In the genomic region with DNA sequence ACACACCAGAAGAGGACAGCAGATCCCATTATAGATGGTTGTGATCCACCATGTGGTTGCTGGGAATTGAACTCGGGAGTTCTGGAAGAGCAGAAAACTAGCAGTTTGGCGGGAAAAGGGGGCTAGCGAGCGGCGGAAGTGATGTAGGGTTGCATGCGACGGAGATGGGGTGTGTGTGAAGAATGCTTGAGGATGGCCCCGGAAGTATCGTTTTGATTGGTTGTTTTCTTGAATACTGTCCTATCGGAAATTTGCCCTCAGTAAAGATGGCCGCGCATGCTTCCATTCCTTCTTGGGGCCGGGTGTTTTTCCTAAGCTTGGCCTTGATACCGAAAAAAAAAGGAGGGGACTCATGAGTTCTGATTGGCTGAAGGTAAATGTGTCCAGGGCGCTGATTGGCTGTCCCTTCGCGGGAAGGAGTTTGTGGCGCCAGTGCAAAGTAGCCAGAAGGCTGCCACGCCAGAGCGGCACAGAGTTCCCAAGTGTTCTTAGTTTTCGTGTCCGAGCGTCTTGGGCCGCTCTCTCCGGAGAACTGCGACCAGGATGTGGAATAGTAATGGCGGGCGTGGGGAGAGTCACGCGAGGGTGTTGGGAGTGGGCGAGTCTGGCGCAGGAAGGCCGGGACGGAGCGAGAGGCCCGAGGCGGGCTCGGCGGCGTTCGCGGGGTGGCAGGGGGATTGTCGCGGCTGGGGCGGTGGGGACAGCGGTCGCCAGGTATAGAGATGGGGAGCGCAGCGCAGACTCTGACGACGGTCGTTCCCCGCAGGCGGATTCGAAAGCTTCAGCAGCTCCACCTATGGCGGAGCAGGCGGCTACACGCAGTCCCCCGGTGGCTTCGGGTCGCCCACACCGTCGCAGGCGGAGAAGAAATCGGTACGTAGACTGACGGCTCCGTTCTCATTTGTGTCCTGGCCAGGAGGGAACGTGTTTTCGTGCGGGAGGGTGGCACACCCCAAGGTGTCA, we compare ENCODE assay signal across 1 mouse cellular context.
TF ChIP-seq lines count a peak whose summit lies in the region.

A gene (plus strand): TSS at position 419 of the 963 bp plus-strand sequence.

TF ChIP-seq in MEL, 35 proteins besides CTCF, POLR2A, EP300 and RAD21 (continued from another document):
- TF ChIP-seq ETS1 (IDR thresholded peaks at IDR 0.05; ENCODE audit: low read depth, low read length) (peak; percentile 27; the same call in 1 of the 2 replicates), NELFE (IDR thresholded peaks at IDR 0.05; ENCODE audit: low read depth, low read length) (peak; percentile 81), TCF12 (IDR thresholded peaks at IDR 0.05; ENCODE audit: low read depth, low read length) (no peak), ELF1 (IDR thresholded peaks at IDR 0.05; ENCODE audit: low read depth, low read length) (peak; percentile 94), POLR2AphosphoS5 (IDR thresholded peaks at IDR 0.05; ENCODE audit: borderline replicate concordance, low read depth, low read length) (no peak), RCOR1 (IDR thresholded peaks at IDR 0.05; ENCODE audit: low read depth, low read length) (no peak), ZNF384 (IDR thresholded peaks at IDR 0.05; ENCODE audit: low read depth, low read length) (peak; percentile 97), MAZ (IDR thresholded peaks at IDR 0.05; ENCODE audit: low read depth, low read length) (peak; percentile 87), TAL1 (IDR thresholded peaks at IDR 0.05; ENCODE audit: low read length) (no peak), TBP (IDR thresholded peaks at IDR 0.05; ENCODE audit: low read depth, low read length) (peak; percentile 75), HCFC1 (IDR thresholded peaks at IDR 0.05; ENCODE audit: low read depth, low read length) (peak; percentile 97), SMC3 (IDR thresholded peaks at IDR 0.05; ENCODE audit: low read depth, low read length) (no peak), ZKSCAN1 (IDR thresholded peaks at IDR 0.05; ENCODE audit: low read depth, low read length) (no peak), POLR2AphosphoS2 (IDR thresholded peaks at IDR 0.05; ENCODE audit: low read length) (peak; percentile 68; the same call in 1 of the 2 replicates), ZC3H11A (IDR thresholded peaks at IDR 0.05; ENCODE audit: low read depth, low read length) (no peak), CHD1 (IDR thresholded peaks at IDR 0.05; ENCODE audit: low read depth, low read length) (no peak)
TF ChIP-seq in MEL: peak in this region for 15.
